Mouse (Mus musculus) CH12F3 (cell line): ENCODE data around the gene Disp3.

Experiments used
- in situ Hi-C: fragments of 300-500 bp; cut with MboI; formaldehyde crosslinking; loops from 2 replicates; pipeline ENCODE4 v1.14.3; 2020; ENCODE audit warnings: low sequenced_read_pairs

Gene Disp3

GRCm38 (mm10) chr4:148222983-148223382, 64.8 kb downstream of the Disp3 start:
- in situ Hi-C loops: loop anchor here (25.0 kb wide), 1 partner anchor 164 kb away; no protein-coding TSS in a partner anchor

- in situ Hi-C loops: loop anchor here (25.0 kb wide), 1 partner anchor 167 kb away; no protein-coding TSS in a partner anchor
Measured at GRCm38 (mm10) chr4:148220656-148221055, 67.1 kb downstream of the Disp3 start.

GRCm38 (mm10) chr4:148218238-148218637, 69.5 kb downstream of the Disp3 start:
- in situ Hi-C loops: loop anchor here (25.0 kb wide), 1 partner anchor 169 kb away; no protein-coding TSS in a partner anchor

GRCm38 (mm10) chr4:148215264-148215900, 72.4 kb downstream of the Disp3 start:
- in situ Hi-C loops: loop anchor here (25.0 kb wide), 1 partner anchor 172 kb away; no protein-coding TSS in a partner anchor

- in situ Hi-C loops: loop anchor here (25.0 kb wide), 1 partner anchor 173 kb away; no protein-coding TSS in a partner anchor
Measured at GRCm38 (mm10) chr4:148214460-148215136, 73.2 kb downstream of the Disp3 start.

- in situ Hi-C loops: loop anchor here (25.0 kb wide), 1 partner anchor 182 kb away; no protein-coding TSS in a partner anchor
Measured at GRCm38 (mm10) chr4:148204873-148205232, 82.9 kb downstream of the Disp3 start.

- in situ Hi-C loops: loop anchor here (25.0 kb wide), 1 partner anchor 183 kb away; no protein-coding TSS in a partner anchor
Measured at GRCm38 (mm10) chr4:148204061-148204872, 83.5 kb downstream of the Disp3 start.

- in situ Hi-C loops: loop anchor here (25.0 kb wide), 1 partner anchor 184 kb away; no protein-coding TSS in a partner anchor
Measured at GRCm38 (mm10) chr4:148203557-148203956, 84.2 kb downstream of the Disp3 start.

- in situ Hi-C loops: no loop called here
Measured at GRCm38 (mm10) chr4:148198721-148199120, 89.0 kb downstream of the Disp3 start.

GRCm38 (mm10) chr4:148194400-148194799, 93.4 kb downstream of the Disp3 start:
- in situ Hi-C loops: no loop called here

- in situ Hi-C loops: no loop called here
Measured at GRCm38 (mm10) chr4:148192707-148193245, 95.0 kb downstream of the Disp3 start.
